Mouse (Mus musculus) urinary bladder, postnatal 0 days (tissue): Measurements from ENCODE around the gene Stox2. TPM values are rescaled to one million over a fixed set of nuclear protein-coding genes. Genes with fewer than 3 reads are reported as not detected.

Source experiments
- polyA plus RNA-seq: library from polyadenylated mRNA; unstranded; fragments of >200 nt; fragmentation: Nextera tagmentation; extraction: Ambion mirVana; gene quantifications from 2 replicates; pipeline ENCODE4 v1.2.1, GENCODE M21; 2015

Stox2 gene
- 5.0 and 6.2 TPM in 2 replicates for polyA plus RNA-seq

GRCm38 (mm10) chr8:47446312-47447046 lies at the start of gene Stox2:
Gene Stox2, minus strand, starts transcription at chr8:47446362.

Other genes starting within 250 kb of the Stox2 start
- gene Trappc11, start 87.1 kb upstream of the Stox2 start, polyA plus RNA-seq, result 14.9 and 16.1 TPM in 2 replicates
- gene Rwdd4a, start 87.3 kb upstream of the Stox2 start, polyA plus RNA-seq, result 30.2 TPM in 2 replicates
- 9.7 and 9.9 TPM in 2 replicates for gene Ing2, start 229.2 kb upstream of the Stox2 start, polyA plus RNA-seq